Mouse (Mus musculus) urinary bladder, postnatal 4 days (tissue): ENCODE measurements at regions not wholly inside any gene's neighbourhood (a gene's known extent, or its start where the extent isn't known, plus 50 kb on each side); places are given as distances from the start of the nearest gene placed in this dataset.

Experiments
- DNase-seq, 2 experiments: peaks; one replicate each; pipeline ENCODE4 v3.0.0; 2021 to 2022; ENCODE audit warnings: low spot score in 2 of 2

GRCm38 (mm10) chr8:113183186-113183585, 452.2 kb upstream of the Mon1b start:
- no peak for DNase-seq

- DNase-seq: no peak
Observed at GRCm38 (mm10) chr8:113190537-113190936, 444.9 kb upstream of the Mon1b start.

GRCm38 (mm10) chr8:113191537-113191936, 443.9 kb upstream of the Mon1b start:
- no peak for DNase-seq
